Comparison of ENCODE assay signal across 8 mouse cellular contexts in the genomic region with DNA sequence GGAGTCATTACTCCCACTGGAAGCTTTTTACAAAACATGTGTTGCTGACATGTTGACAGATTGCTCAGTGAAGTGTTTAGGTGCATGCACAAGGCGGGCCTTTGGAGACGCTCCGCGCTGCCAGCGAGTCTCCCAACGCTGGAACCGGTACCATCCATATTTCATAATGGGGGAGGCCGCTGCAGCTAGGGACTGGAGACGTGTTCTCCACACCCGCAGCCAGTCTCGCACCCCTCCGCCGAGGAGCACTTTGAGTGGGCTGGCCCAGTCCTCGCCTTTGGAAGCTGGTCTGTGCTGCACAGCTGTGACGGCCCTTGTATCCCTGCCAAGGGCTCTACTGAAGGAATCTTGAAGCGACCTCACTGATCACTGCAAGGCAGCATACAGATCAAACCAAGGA.
A peak's percentile ranks its signal among the peaks of the same experiment; 100 is the strongest.
DNase-seq lines count a peak whose midpoint lies in the region; ATAC-seq and TF ChIP-seq lines count a peak whose summit lies in the region.

No protein-coding gene starts in this region.

- DNase-seq in thymus, postnatal 4 days = peak; percentile 8
- DNase-seq in thymus, adult 2 months = no peak
- peak; percentile 81 for DNase-seq in gastrocnemius, postnatal 14 days
- DNase-seq in hindbrain, postnatal 0 days (ENCODE audit: low spot score) = peak; percentile 91
- peak; percentile 46 to 70 for DNase-seq in left cerebral cortex, adult 9 months (ENCODE audit: low spot score in 2 of 2)
- peak; percentile 59 for DNase-seq in stomach, postnatal 0 days (ENCODE audit: low spot score)

- H3K27me3 ChIP-seq in thymus, adult 2 months (ENCODE audit: control insufficient read depth, insufficient read depth, low read length) = no peaks in the 10 kb centered on the region
- H3K27me3 ChIP-seq in hindbrain, postnatal 0 days (ENCODE audit: insufficient read depth, low read length) = no peaks in the 10 kb centered on the region
- H3K27me3 ChIP-seq in midbrain, embryonic 15.5 days (replicated peaks) = no peaks in the 10 kb centered on the region
- no peaks in the 10 kb centered on the region for H3K27me3 ChIP-seq in stomach, postnatal 0 days (ENCODE audit: control insufficient read depth, insufficient read depth, low read length)

- H3K27ac ChIP-seq in thymus, adult 2 months (ENCODE audit: control insufficient read depth, insufficient read depth, low read length) = no peak overlapping the region
- peak overlapping the region; percentile 55 for H3K27ac ChIP-seq in hindbrain, postnatal 0 days
- H3K27ac ChIP-seq in midbrain, embryonic 15.5 days = peak overlapping the region; percentile 76
- H3K27ac ChIP-seq in stomach, postnatal 0 days (replicated peaks) = 0 out of 2 replicates have a peak overlapping the region, but pooled peaks have one; percentile 18

- TF ChIP-seq POLR2A in thymus, adult 2 months (IDR thresholded peaks at IDR 0.05; ENCODE audit: control insufficient read depth, extremely low read depth, insufficient read depth, low read length, poor library complexity) = no peak

- no peaks in the 10 kb centered on the region for H3K36me3 ChIP-seq in thymus, adult 2 months (ENCODE audit: control insufficient read depth, insufficient read depth, low read length)
- H3K36me3 ChIP-seq in hindbrain, postnatal 0 days (ENCODE audit: insufficient read depth, low read length) = no peaks in the 10 kb centered on the region
- H3K36me3 ChIP-seq in midbrain, embryonic 15.5 days (replicated peaks) = no peaks in the 10 kb centered on the region
- no peaks in the 10 kb centered on the region for H3K36me3 ChIP-seq in stomach, postnatal 0 days (ENCODE audit: control insufficient read depth, insufficient read depth, low read length)

- intact Hi-C loops in gastrocnemius, postnatal 14 days (cut with DNase I; ENCODE audit: low total_unique reads) = no loop called here

- TF ChIP-seq EP300 in stomach, postnatal 0 days (optimal IDR thresholded peaks at IDR 0.05) = no peak

- peak overlapping the region; percentile 14 for H3K9ac ChIP-seq in hindbrain, postnatal 0 days (replicated peaks; ENCODE audit: low read length)
- peak overlapping the region; percentile 13; the same call in 1 of the 2 replicates for H3K9ac ChIP-seq in midbrain, embryonic 15.5 days
- no peak overlapping the region for H3K9ac ChIP-seq in stomach, postnatal 0 days (ENCODE audit: low read length)

- ATAC-seq in hindbrain, postnatal 0 days = peak; percentile 95
- ATAC-seq in midbrain, embryonic 15.5 days (replicated peaks) = peak; percentile 88
- ATAC-seq in stomach, postnatal 0 days (ENCODE audit: low FRiP score, low TSS enrichment) = peak; percentile 82
- no peak for ATAC-seq in granulocyte monocyte progenitor cell, adult 5-6 weeks (replicated peaks; ENCODE audit: poor library complexity, severe bottlenecking)

- no peak for TF ChIP-seq CTCF in thymus, adult 2 months (IDR thresholded peaks at IDR 0.05; ENCODE audit: borderline replicate concordance, control insufficient read depth, extremely low read depth, insufficient read depth, low read length, poor library complexity)
- TF ChIP-seq CTCF in hindbrain, postnatal 0 days (IDR thresholded peaks at IDR 0.05; ENCODE audit: low read depth) = no peak
- TF ChIP-seq CTCF in stomach, postnatal 0 days (IDR thresholded peaks at IDR 0.05; ENCODE audit: low read depth) = no peak

- no peaks in the 10 kb centered on the region for H3K4me1 ChIP-seq in thymus, adult 2 months (replicated peaks; ENCODE audit: control insufficient read depth, insufficient read depth, low read length)
- peaks cover 54% of the 10 kb centered on the region for H3K4me1 ChIP-seq in hindbrain, postnatal 0 days (ENCODE audit: insufficient read depth, low read length)
- H3K4me1 ChIP-seq in midbrain, embryonic 15.5 days = peaks cover 64% of the 10 kb centered on the region
- peaks cover 6% of the 10 kb centered on the region for H3K4me1 ChIP-seq in stomach, postnatal 0 days (replicated peaks; ENCODE audit: control insufficient read depth, insufficient read depth)

- H3K4me2 ChIP-seq in hindbrain, postnatal 0 days (ENCODE audit: low read depth, low read length) = peak overlapping the region; percentile 31; the same call in 1 of the 2 replicates
- H3K4me2 ChIP-seq in midbrain, embryonic 15.5 days = peak overlapping the region; percentile 28
- H3K4me2 ChIP-seq in stomach, postnatal 0 days (replicated peaks; ENCODE audit: low read depth) = peak overlapping the region; percentile 14

- 88% methylated on average over 16 of the region's 16 CpGs for WGBS in thymus, adult 2 months
- WGBS in hindbrain, postnatal 0 days = 8% methylated on average over 16 of the region's 16 CpGs
- WGBS in midbrain, embryonic 15.5 days = 4% methylated on average over 16 of the region's 16 CpGs
- 28% methylated on average over 16 of the region's 16 CpGs for WGBS in stomach, postnatal 0 days

- no peaks in the 10 kb centered on the region for H3K9me3 ChIP-seq in hindbrain, postnatal 0 days (ENCODE audit: low read length)
- no peaks in the 10 kb centered on the region for H3K9me3 ChIP-seq in midbrain, embryonic 15.5 days
- no peaks in the 10 kb centered on the region for H3K9me3 ChIP-seq in stomach, postnatal 0 days (ENCODE audit: control insufficient read depth, low read length)

- no peak overlapping the region for H3K4me3 ChIP-seq in thymus, adult 2 months (ENCODE audit: control insufficient read depth, insufficient read depth, low read length)
- no peak overlapping the region for H3K4me3 ChIP-seq in hindbrain, postnatal 0 days (ENCODE audit: low read length)
- no peak overlapping the region for H3K4me3 ChIP-seq in midbrain, embryonic 15.5 days
- H3K4me3 ChIP-seq in stomach, postnatal 0 days (ENCODE audit: low read depth, low read length) = no peak overlapping the region
